Mouse (Mus musculus): ENCODE measurements at regions not wholly inside any gene's neighbourhood (a gene's known extent, or its start where the extent isn't known, plus 50 kb on each side); places are given as distances from the start of the nearest gene placed in this dataset.
A peak's percentile ranks its signal among the peaks of the same experiment; 100 is the strongest.

GRCm38 (mm10) chr4:46257061-46257795, 61.1 kb upstream of the Xpa start:
- no peaks in the 10 kb centered on the region for H3K4me1 ChIP-seq (ENCODE audit: control insufficient read depth, insufficient read depth, low read length)
- H3K9ac ChIP-seq (ENCODE audit: low read length), result no peak overlapping the region; the same call in 1 of the 2 replicates
- H3K27ac ChIP-seq (ENCODE audit: low read depth, low read length), result no peak overlapping the region
- H3K36me3 ChIP-seq (ENCODE audit: control insufficient read depth, insufficient read depth, low read length), result no peaks in the 10 kb centered on the region
- H3K4me3 ChIP-seq (ENCODE audit: low read depth, low read length), result no peak overlapping the region
- no peaks in the 10 kb centered on the region for H3K27me3 ChIP-seq (ENCODE audit: control insufficient read depth, insufficient read depth, low read length)
- 79% methylated on average over 12 of the region's 12 CpGs for WGBS
- ATAC-seq (ENCODE audit: insufficient read depth, low FRiP score, low TSS enrichment), result no peak
- no peak for DNase-seq (ENCODE audit: low spot score)
- no peaks in the 10 kb centered on the region for H3K9me3 ChIP-seq (ENCODE audit: control insufficient read depth, low read length)
- H3K4me2 ChIP-seq (ENCODE audit: low read depth), result no peak overlapping the region

- 69% methylated on average over 5 of the region's 5 CpGs for WGBS
- DNase-seq (ENCODE audit: low spot score), result no peak
- no peak overlapping the region for H3K27ac ChIP-seq (ENCODE audit: low read depth, low read length)
- ATAC-seq (ENCODE audit: insufficient read depth, low FRiP score, low TSS enrichment), result no peak
- H3K4me1 ChIP-seq (ENCODE audit: control insufficient read depth, insufficient read depth, low read length), result no peaks in the 10 kb centered on the region
- H3K4me3 ChIP-seq (ENCODE audit: low read depth, low read length), result no peak overlapping the region
- no peaks in the 10 kb centered on the region for H3K36me3 ChIP-seq (ENCODE audit: control insufficient read depth, insufficient read depth, low read length)
- no peaks in the 10 kb centered on the region for H3K9me3 ChIP-seq (ENCODE audit: control insufficient read depth, low read length)
- no peaks in the 10 kb centered on the region for H3K27me3 ChIP-seq (ENCODE audit: control insufficient read depth, insufficient read depth, low read length)
- no peak overlapping the region for H3K9ac ChIP-seq (ENCODE audit: low read length)
- H3K4me2 ChIP-seq (ENCODE audit: low read depth), result no peak overlapping the region
Measured at GRCm38 (mm10) chr4:46258774-46259173, 62.7 kb upstream of the Xpa start.

GRCm38 (mm10) chr4:46268564-46269247, 72.6 kb upstream of the Xpa start:
- no peaks in the 10 kb centered on the region for H3K36me3 ChIP-seq (ENCODE audit: control insufficient read depth, insufficient read depth, low read length)
- H3K9me3 ChIP-seq (ENCODE audit: control insufficient read depth, low read length), result no peaks in the 10 kb centered on the region
- H3K4me1 ChIP-seq (ENCODE audit: control insufficient read depth, insufficient read depth, low read length), result no peaks in the 10 kb centered on the region
- H3K27ac ChIP-seq (ENCODE audit: low read depth, low read length), result no peak overlapping the region
- no peak overlapping the region for H3K4me2 ChIP-seq (ENCODE audit: low read depth)
- H3K27me3 ChIP-seq (ENCODE audit: control insufficient read depth, insufficient read depth, low read length), result no peaks in the 10 kb centered on the region
- 46% methylated on average over 6 of the region's 6 CpGs for WGBS
- no peak overlapping the region for H3K4me3 ChIP-seq (ENCODE audit: low read depth, low read length)
- no peak overlapping the region for H3K9ac ChIP-seq (ENCODE audit: low read length)
- ATAC-seq (ENCODE audit: insufficient read depth, low FRiP score, low TSS enrichment) (no peak), DNase-seq (ENCODE audit: low spot score) (no peak)

DNA sequence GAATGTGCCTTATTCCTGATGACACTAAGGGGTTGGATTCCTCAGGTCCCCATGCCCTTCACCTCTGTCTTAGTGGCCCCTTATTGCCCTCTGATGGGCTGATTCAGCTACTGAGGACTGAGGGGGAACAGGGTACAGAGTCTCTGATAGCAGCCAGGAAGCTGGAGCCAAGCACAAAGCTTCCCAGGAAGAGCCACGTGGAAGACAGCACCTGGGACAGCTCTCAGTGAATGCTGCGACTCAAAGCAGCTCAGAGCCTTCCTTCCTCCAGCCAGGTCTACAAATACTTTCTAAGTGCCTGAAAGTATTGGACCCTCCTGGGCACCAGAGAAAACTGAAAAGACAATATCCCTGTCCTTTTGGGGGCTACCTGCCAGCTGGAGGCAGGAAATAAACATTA, 72.3 kb upstream of the Foxe1 start:
- no peak overlapping the region for H3K9ac ChIP-seq (ENCODE audit: low read length)
- no peaks in the 10 kb centered on the region for H3K4me1 ChIP-seq (ENCODE audit: control insufficient read depth, insufficient read depth, low read length)
- H3K4me2 ChIP-seq (ENCODE audit: low read depth), result no peak overlapping the region
- ATAC-seq (ENCODE audit: insufficient read depth, low FRiP score, low TSS enrichment), result no peak
- 2% methylated on average over 2 of the region's 2 CpGs for WGBS
- peak; percentile 18 for DNase-seq (ENCODE audit: low spot score)
- H3K4me3 ChIP-seq (ENCODE audit: low read depth, low read length), result no peak overlapping the region
- H3K27ac ChIP-seq (ENCODE audit: low read depth, low read length), result no peak overlapping the region
- no peaks in the 10 kb centered on the region for H3K9me3 ChIP-seq (ENCODE audit: control insufficient read depth, low read length)
- H3K27me3 ChIP-seq (ENCODE audit: control insufficient read depth, insufficient read depth, low read length), result no peaks in the 10 kb centered on the region
- no peaks in the 10 kb centered on the region for H3K36me3 ChIP-seq (ENCODE audit: control insufficient read depth, insufficient read depth, low read length)

DNA sequence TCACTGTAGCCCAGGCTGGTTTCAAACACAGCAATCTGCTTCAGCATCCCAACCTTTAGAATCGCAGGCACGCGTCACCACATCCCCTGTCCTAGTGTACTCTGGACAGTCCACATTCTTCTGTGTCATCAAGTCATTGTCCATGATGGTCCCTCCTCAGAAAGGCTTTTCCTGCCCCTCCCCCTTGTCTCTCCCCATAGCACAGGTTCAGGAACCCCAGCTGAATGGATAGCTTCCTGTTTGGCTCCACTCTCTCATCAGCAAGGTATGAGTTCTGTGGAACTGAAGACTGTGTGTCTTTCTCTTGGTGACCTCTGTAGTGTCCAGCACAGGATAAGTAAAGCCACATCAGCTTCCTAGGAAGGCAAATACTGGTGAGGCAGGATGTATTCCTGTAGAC, 67.6 kb upstream of the Foxe1 start:
- no peak overlapping the region for H3K4me2 ChIP-seq (ENCODE audit: low read depth)
- H3K4me1 ChIP-seq (ENCODE audit: control insufficient read depth, insufficient read depth, low read length), result 0 out of 2 replicates have a peak, but pooled peaks cover 7% of the 10 kb centered on the region
- no peak for ATAC-seq (ENCODE audit: insufficient read depth, low FRiP score, low TSS enrichment)
- H3K4me3 ChIP-seq (ENCODE audit: low read depth, low read length), result no peak overlapping the region
- H3K9me3 ChIP-seq (ENCODE audit: control insufficient read depth, low read length), result no peaks in the 10 kb centered on the region
- DNase-seq (ENCODE audit: low spot score), result no peak
- H3K27me3 ChIP-seq (ENCODE audit: control insufficient read depth, insufficient read depth, low read length), result no peaks in the 10 kb centered on the region
- 89% methylated on average over 3 of the region's 3 CpGs for WGBS
- H3K36me3 ChIP-seq (ENCODE audit: control insufficient read depth, insufficient read depth, low read length), result no peaks in the 10 kb centered on the region
- H3K9ac ChIP-seq (ENCODE audit: low read length), result no peak overlapping the region
- H3K27ac ChIP-seq (ENCODE audit: low read depth, low read length), result no peak overlapping the region

- H3K9ac ChIP-seq (ENCODE audit: low read length), result no peak overlapping the region
- H3K27me3 ChIP-seq (ENCODE audit: control insufficient read depth, insufficient read depth, low read length), result no peaks in the 10 kb centered on the region
- 19% methylated on average over 19 of the region's 19 CpGs for WGBS
- ATAC-seq (ENCODE audit: insufficient read depth, low FRiP score, low TSS enrichment) (no peak), DNase-seq (ENCODE audit: low spot score) (no peak)
- H3K9me3 ChIP-seq (ENCODE audit: control insufficient read depth, low read length), result no peaks in the 10 kb centered on the region
- H3K27ac ChIP-seq (ENCODE audit: low read depth, low read length), result no peak overlapping the region
- H3K4me1 ChIP-seq (ENCODE audit: control insufficient read depth, insufficient read depth, low read length), result 0 out of 2 replicates have a peak, but pooled peaks cover 7% of the 10 kb centered on the region
- H3K4me3 ChIP-seq (ENCODE audit: low read depth, low read length), result no peak overlapping the region
- H3K36me3 ChIP-seq (ENCODE audit: control insufficient read depth, insufficient read depth, low read length), result no peaks in the 10 kb centered on the region
- H3K4me2 ChIP-seq (ENCODE audit: low read depth), result peak overlapping the region; percentile 12; the same call in 1 of the 2 replicates
Measured at GRCm38 (mm10) chr4:46276851-46277581, 66.4 kb upstream of the Foxe1 start.

DNA sequence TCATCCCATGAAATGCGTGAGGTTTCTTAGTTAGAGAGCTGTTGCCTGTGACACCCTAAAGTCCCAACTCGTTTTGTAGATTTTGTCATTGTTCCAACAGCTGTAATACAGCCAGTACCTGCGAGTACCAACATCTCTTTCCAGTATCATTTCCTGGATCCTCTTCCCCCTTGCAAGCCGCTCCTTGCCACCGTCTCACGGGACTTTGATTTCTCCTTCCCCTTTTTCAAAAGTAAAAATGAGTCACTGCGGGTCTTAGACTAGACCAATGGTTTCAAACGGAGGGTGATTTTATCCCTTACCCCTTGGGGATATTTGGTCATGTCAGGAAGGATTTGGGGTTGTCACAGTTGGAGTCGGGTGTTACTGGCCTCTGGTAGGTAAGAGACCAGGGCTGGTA, 56.5 kb upstream of the Foxe1 start:
- Histone ChIP-seq H3K4me1 (ENCODE audit: control insufficient read depth, insufficient read depth, low read length) (no peaks in the 10 kb centered on the region), H3K9ac (ENCODE audit: low read length) (no peak overlapping the region), H3K27ac (ENCODE audit: low read depth, low read length) (no peak overlapping the region), H3K36me3 (ENCODE audit: control insufficient read depth, insufficient read depth, low read length) (no peaks in the 10 kb centered on the region), H3K9me3 (ENCODE audit: control insufficient read depth, low read length) (no peaks in the 10 kb centered on the region), H3K27me3 (ENCODE audit: control insufficient read depth, insufficient read depth, low read length) (no peaks in the 10 kb centered on the region), H3K4me2 (ENCODE audit: low read depth) (no peak overlapping the region), H3K4me3 (ENCODE audit: low read depth, low read length) (no peak overlapping the region)
- ATAC-seq (ENCODE audit: insufficient read depth, low FRiP score, low TSS enrichment) (no peak), DNase-seq (ENCODE audit: low spot score) (no peak)
- 91% methylated on average over 9 of the region's 9 CpGs for WGBS

- WGBS, result 56% methylated on average over 10 of the region's 10 CpGs
- H3K27me3 ChIP-seq (ENCODE audit: control insufficient read depth, insufficient read depth, low read length), result no peaks in the 10 kb centered on the region
- no peaks in the 10 kb centered on the region for H3K4me1 ChIP-seq (ENCODE audit: control insufficient read depth, insufficient read depth, low read length)
- no peak overlapping the region for H3K4me2 ChIP-seq (ENCODE audit: low read depth)
- no peak for DNase-seq (ENCODE audit: low spot score)
- no peaks in the 10 kb centered on the region for H3K36me3 ChIP-seq (ENCODE audit: control insufficient read depth, insufficient read depth, low read length)
- no peaks in the 10 kb centered on the region for H3K9me3 ChIP-seq (ENCODE audit: control insufficient read depth, low read length)
- no peak overlapping the region for H3K4me3 ChIP-seq (ENCODE audit: low read depth, low read length)
- no peak for ATAC-seq (ENCODE audit: insufficient read depth, low FRiP score, low TSS enrichment)
- H3K27ac ChIP-seq (ENCODE audit: low read depth, low read length), result no peak overlapping the region
- no peak overlapping the region for H3K9ac ChIP-seq (ENCODE audit: low read length)
Measured at GRCm38 (mm10) chr4:46291620-46292254, 51.7 kb upstream of the Foxe1 start.

Data from neural tube, embryonic 11.5 days (tissue).